10 mouse cellular contexts compared by ENCODE assay signal in genomic region chr7:128433213-128433612, GRCm38 (mm10).
A peak's percentile ranks its signal among the peaks of the same experiment; 100 is the strongest.
DNase-seq lines count a peak whose midpoint lies in the region.
"Had no signal": no experiment of that assay in that cellular context is flagged by ENCODE, and none has a peak within 500 bp of the region (broad histone marks: within the 10 kb centered on the region; RNA-seq: fewer than 3 reads in every experiment).

No protein-coding gene starts in this region.

- peak; percentile 22 for DNase-seq in kidney, postnatal 10 days
- no peak for DNase-seq in kidney, adult 11 months
- DNase-seq in right cerebral cortex, adult 2 months (ENCODE audit: low spot score in 2 of 2), result peak; percentile 27 to 32
- no peak for DNase-seq in right cerebral cortex, postnatal 36 days (ENCODE audit: low spot score in 2 of 2)
- DNase-seq in brain, adult 2 months (ENCODE audit: low read depth, low spot score), result peak; percentile 57
- peak; percentile 30 for DNase-seq in splenic B cell, adult 2 months (ENCODE audit: low read depth, low spot score)
- no peak for DNase-seq in spleen, postnatal 4 days (ENCODE audit: low spot score in 2 of 2)
- DNase-seq: cerebellum, adult 11 months; gastrocnemius, postnatal 25 days; layer of hippocampus, postnatal 36 days had no signal

- H3K27me3 ChIP-seq in splenic B cell, adult 2 months (ENCODE audit: control insufficient read depth, insufficient read depth, low read length, poor library complexity, severe bottlenecking), result no peaks in the 10 kb centered on the region

- no peaks in the 10 kb centered on the region for H3K36me3 ChIP-seq in splenic B cell, adult 2 months (ENCODE audit: control insufficient read depth, insufficient read depth, low read length, poor library complexity, severe bottlenecking)

Comparison
In these comparisons a context has a peak if more than half of its experiments do, and no peak if none do; other contexts are left out.
1. DNase-seq: peak in kidney, postnatal 10 days (single experiment), right cerebral cortex, adult 2 months (2 of 2), brain, adult 2 months (single experiment) and splenic B cell, adult 2 months (single experiment); none in kidney, adult 11 months (single experiment), right cerebral cortex, postnatal 36 days (0 of 2) and spleen, postnatal 4 days (0 of 2).